Mouse (Mus musculus): ENCODE measurements around the gene Ampd3. TPM values are rescaled to one million over a fixed set of nuclear protein-coding genes. Genes with fewer than 3 reads are reported as not detected.

Ampd3 gene
- 17.6 and 20.7 TPM in 2 replicates for polyA plus RNA-seq (2012)

- no peak for TF ChIP-seq GATA1 (IDR thresholded peaks at IDR 0.05; ENCODE audit: low read length)
Observed at GRCm38 (mm10) chr7:110768001-110768400, at the start of gene Ampd3. Gene Ampd3 (plus strand): TSS chr7:110768206.

GRCm38 (mm10) chr7:110718505-110718904 is 49.5 kb upstream of the Ampd3 start:
- TF ChIP-seq GATA1 (IDR thresholded peaks at IDR 0.05; ENCODE audit: low read length): no peak

- TF ChIP-seq GATA1 (IDR thresholded peaks at IDR 0.05; ENCODE audit: low read length): no peak
Observed at GRCm38 (mm10) chr7:110719857-110720256, 48.1 kb upstream of the Ampd3 start.

GRCm38 (mm10) chr7:110722183-110722582 is 45.8 kb upstream of the Ampd3 start:
- TF ChIP-seq GATA1 (IDR thresholded peaks at IDR 0.05; ENCODE audit: low read length): no peak

- TF ChIP-seq GATA1 (IDR thresholded peaks at IDR 0.05; ENCODE audit: low read length): no peak
Observed at GRCm38 (mm10) chr7:110727049-110727448, 41.0 kb upstream of the Ampd3 start.

GRCm38 (mm10) chr7:110728876-110729275 is 39.1 kb upstream of the Ampd3 start:
- no peak for TF ChIP-seq GATA1 (IDR thresholded peaks at IDR 0.05; ENCODE audit: low read length)

GRCm38 (mm10) chr7:110729295-110729694 is 38.7 kb upstream of the Ampd3 start:
- TF ChIP-seq GATA1 (IDR thresholded peaks at IDR 0.05; ENCODE audit: low read length): no peak

- no peak for TF ChIP-seq GATA1 (IDR thresholded peaks at IDR 0.05; ENCODE audit: low read length)
Observed at GRCm38 (mm10) chr7:110731091-110731967, 36.7 kb upstream of the Ampd3 start.

- no peak for TF ChIP-seq GATA1 (IDR thresholded peaks at IDR 0.05; ENCODE audit: low read length)
Observed at GRCm38 (mm10) chr7:110732001-110732632, 35.9 kb upstream of the Ampd3 start.

GRCm38 (mm10) chr7:110736914-110737313 is 31.1 kb upstream of the Ampd3 start:
- no peak for TF ChIP-seq GATA1 (IDR thresholded peaks at IDR 0.05; ENCODE audit: low read length)

GRCm38 (mm10) chr7:110739764-110740163 is 28.2 kb upstream of the Ampd3 start:
- TF ChIP-seq GATA1 (IDR thresholded peaks at IDR 0.05; ENCODE audit: low read length): no peak

GRCm38 (mm10) chr7:110740188-110740587 is 27.8 kb upstream of the Ampd3 start:
- no peak for TF ChIP-seq GATA1 (IDR thresholded peaks at IDR 0.05; ENCODE audit: low read length)

GRCm38 (mm10) chr7:110742022-110742421 is 26.0 kb upstream of the Ampd3 start:
- TF ChIP-seq GATA1 (IDR thresholded peaks at IDR 0.05; ENCODE audit: low read length): no peak

- no peak for TF ChIP-seq GATA1 (IDR thresholded peaks at IDR 0.05; ENCODE audit: low read length)
Observed at GRCm38 (mm10) chr7:110746087-110746562, 21.9 kb upstream of the Ampd3 start.

GRCm38 (mm10) chr7:110746809-110747208 is 21.2 kb upstream of the Ampd3 start:
- TF ChIP-seq GATA1 (IDR thresholded peaks at IDR 0.05; ENCODE audit: low read length): no peak

- TF ChIP-seq GATA1 (IDR thresholded peaks at IDR 0.05; ENCODE audit: low read length): no peak
Observed at GRCm38 (mm10) chr7:110750834-110751233, 17.2 kb upstream of the Ampd3 start.

GRCm38 (mm10) chr7:110751634-110752033 is 16.4 kb upstream of the Ampd3 start:
- TF ChIP-seq GATA1 (IDR thresholded peaks at IDR 0.05; ENCODE audit: low read length): no peak
